Mouse (Mus musculus) hindbrain, embryonic 14.5 days (tissue): ENCODE data around the gene Zcchc7. TPM values are rescaled to one million over a fixed set of nuclear protein-coding genes. Genes with fewer than 3 reads are reported as not detected.

ENCODE experiments used
- ATAC-seq: fragments of 200-750 bp; cut with Nextera tagmentation; 2 replicates; pipeline ENCODE4 v1.8.0; 2017; ENCODE audit warnings: moderate number of reproducible peaks, mild to moderate bottlenecking, moderate TSS enrichment, moderate library complexity; ENCODE audit not compliant: low FRiP score
- DNase-seq: peaks from one replicate; pipeline ENCODE4 v3.0.0-alpha.2; 2015; ENCODE audit warnings: low spot score
- H3K27ac ChIP-seq: fragments of 300-500 bp; sonication (generic); 2 replicates; pipeline ENCODE4 v1.5.1; 2014; ENCODE audit warnings: mild to moderate bottlenecking, moderate library complexity
- H3K27me3 ChIP-seq: fragments of 300-500 bp; sonication (generic); 2 replicates; pipeline ENCODE4 v1.6.1; 2014; ENCODE audit warnings: mild to moderate bottlenecking, low read length, mixed read lengths; ENCODE audit not compliant: control insufficient read depth, insufficient read depth
- H3K36me3 ChIP-seq: fragments of 300-500 bp; sonication (generic); replicated peaks from 2 replicates; pipeline ENCODE4 v1.6.1; 2014; ENCODE audit not compliant: control insufficient read depth, insufficient read depth
- H3K4me1 ChIP-seq: fragments of 300-500 bp; sonication (generic); replicated peaks from 2 replicates; pipeline ENCODE4 v1.6.1; 2014; ENCODE audit warnings: antibody characterized with exemption, low read length, mixed read lengths; ENCODE audit not compliant: control insufficient read depth, insufficient read depth
- H3K4me2 ChIP-seq: fragments of 300-500 bp; sonication (generic); replicated peaks from 2 replicates; pipeline ENCODE4 v1.6.1; 2014; ENCODE audit warnings: mild to moderate bottlenecking, moderate library complexity
- H3K4me3 ChIP-seq: fragments of 300-500 bp; sonication (generic); replicated peaks from 2 replicates; pipeline ENCODE4 v1.5.1; 2014; ENCODE audit warnings: mild to moderate bottlenecking, low read length
- H3K9ac ChIP-seq: fragments of 300-500 bp; sonication (generic); 2 replicates; pipeline ENCODE4 v1.6.1; 2014
- H3K9me3 ChIP-seq: fragments of 300-500 bp; sonication (generic); 2 replicates; pipeline ENCODE4 v1.6.1; 2016; ENCODE audit warnings: low read length; ENCODE audit not compliant: control insufficient read depth
- WGBS: fragments of 180-500 bp; shearing (Covaris S2); extraction: QIAGEN DNeasy Blood & Tissue Kit; methylation state at CpG from one replicate; pipeline ENCODE4 v1.1.7; 2014; 5-methylcytosine and 5-hydroxymethylcytosine counted together
- microRNA-seq: library from miRNA; unstranded; fragments of <30 nt; microRNA quantifications from one replicate; pipeline ENCODE4, GENCODE M21; 2016
- polyA plus RNA-seq: library from polyadenylated mRNA; unstranded; fragments of >200 nt; fragmentation: Nextera tagmentation; extraction: Ambion mirVana; gene quantifications from 2 replicates; pipeline ENCODE4 v1.2.1, GENCODE M21; 2014

Gene Zcchc7
- polyA plus RNA-seq, 1 experiment from 2014 or later = 38.5 TPM

DNA sequence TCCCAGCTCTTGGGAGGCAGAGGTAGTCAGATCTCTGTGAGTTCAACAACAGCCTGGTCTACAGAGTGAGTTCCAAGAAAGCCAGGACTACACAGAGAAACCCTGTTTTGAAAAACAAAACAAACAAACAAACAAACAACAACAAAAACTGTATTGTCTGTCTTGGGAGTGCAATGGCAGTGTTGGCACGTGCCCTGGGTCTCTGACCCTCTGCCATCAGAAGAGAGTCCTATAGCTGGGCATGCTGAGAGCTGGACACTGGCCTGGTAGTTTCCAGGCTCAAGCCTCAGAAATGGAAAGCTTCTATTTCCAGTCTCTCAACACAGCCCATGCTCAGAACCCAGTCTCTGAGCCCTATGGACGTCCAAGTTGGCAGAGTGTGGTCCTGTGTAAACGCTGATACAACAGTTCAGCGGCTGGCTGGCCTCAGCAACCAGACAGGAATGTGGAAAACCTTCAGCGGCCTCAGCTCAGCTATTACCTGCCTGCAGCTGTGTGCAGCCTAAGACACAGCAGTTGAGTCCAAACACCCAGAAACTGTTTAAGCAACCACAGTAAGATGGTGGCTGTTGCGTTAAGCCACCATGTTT lies 220.4 kb downstream of the Zcchc7 start:
- ATAC-seq (no peak), DNase-seq (no peak)
- Histone ChIP-seq H3K4me2 (no peak overlapping the region), H3K27ac (no peak overlapping the region), H3K9ac (no peak overlapping the region), H3K4me1 (0 out of 2 replicates have a peak, but pooled peaks cover 15% of the 10 kb centered on the region), H3K27me3 (no peaks in the 10 kb centered on the region), H3K9me3 (no peaks in the 10 kb centered on the region), H3K36me3 (no peaks in the 10 kb centered on the region), H3K4me3 (no peak overlapping the region)
- WGBS = 77% methylated on average over 6 of the region's 6 CpGs

DNA sequence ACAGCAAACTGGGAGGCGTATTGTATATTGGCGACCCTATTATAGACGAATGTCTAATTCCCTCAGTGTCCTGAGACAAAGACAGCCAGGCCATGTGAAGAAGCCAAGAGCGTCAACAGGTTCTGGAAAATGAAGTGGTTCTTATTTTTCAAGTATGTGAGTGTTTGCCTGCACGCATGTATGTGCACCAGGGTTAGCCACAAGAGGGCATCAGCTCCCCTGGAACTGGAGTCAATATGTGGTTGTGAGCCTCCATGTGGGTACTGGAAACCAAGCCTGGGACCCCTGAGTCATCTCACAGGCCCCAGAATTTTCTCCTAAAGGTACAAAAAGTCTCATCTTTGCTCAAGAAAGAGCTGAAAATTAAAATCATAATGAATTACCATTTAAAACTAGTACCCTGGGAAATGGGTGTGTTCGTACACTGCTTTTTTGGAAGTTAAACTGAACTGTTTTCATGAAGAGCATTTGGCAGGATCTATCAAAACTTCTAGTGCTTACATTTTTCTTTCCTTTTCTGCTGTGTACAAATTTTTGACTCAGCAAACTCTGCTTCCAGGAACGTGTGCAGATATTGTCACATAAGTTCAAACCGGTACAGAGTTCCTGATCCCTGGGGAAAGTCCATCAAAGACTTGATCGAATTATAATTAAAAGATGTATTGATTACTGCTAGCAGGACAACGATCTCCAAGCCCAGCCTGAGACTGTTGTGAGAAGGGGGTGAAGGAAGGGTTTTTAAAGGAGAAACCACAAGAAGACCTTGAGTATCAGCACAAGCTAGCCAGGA lies 221.4 kb downstream of the Zcchc7 start:
- ATAC-seq (no peak), DNase-seq (no peak)
- no peak overlapping the region for H3K4me3 ChIP-seq
- no peaks in the 10 kb centered on the region for H3K27me3 ChIP-seq
- no peak overlapping the region for H3K9ac ChIP-seq
- H3K9me3 ChIP-seq = no peaks in the 10 kb centered on the region
- 89% methylated on average over 10 of the region's 10 CpGs for WGBS
- no peak overlapping the region for H3K4me2 ChIP-seq
- H3K36me3 ChIP-seq = no peaks in the 10 kb centered on the region
- H3K27ac ChIP-seq = no peak overlapping the region
- peaks cover 23% of the 10 kb centered on the region for H3K4me1 ChIP-seq

DNA sequence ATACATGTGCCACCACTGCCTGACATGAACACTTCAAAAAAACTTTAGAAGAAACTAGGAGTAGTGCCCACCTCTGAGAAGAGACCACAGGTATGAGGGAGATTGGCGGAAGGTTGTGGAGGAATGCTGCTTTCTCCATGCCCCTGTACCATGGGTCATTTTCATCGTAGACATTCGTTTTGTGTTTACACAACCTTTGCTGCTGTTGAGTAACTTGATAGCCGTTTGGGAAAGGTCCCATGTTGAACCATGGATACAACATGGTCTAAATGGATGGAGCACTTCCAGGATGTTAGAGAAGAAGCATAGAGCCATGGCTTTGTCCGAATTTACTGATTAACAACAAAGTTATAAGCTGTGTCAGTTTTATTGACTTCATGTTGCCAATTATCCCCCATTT lies 222.5 kb downstream of the Zcchc7 start:
- WGBS = 85% methylated on average over 5 of the region's 5 CpGs
- no peak for ATAC-seq
- Histone ChIP-seq H3K4me1 (peaks cover 23% of the 10 kb centered on the region), H3K9me3 (no peaks in the 10 kb centered on the region), H3K9ac (no peak overlapping the region), H3K27ac (no peak overlapping the region), H3K27me3 (no peaks in the 10 kb centered on the region), H3K4me2 (no peak overlapping the region), H3K36me3 (no peaks in the 10 kb centered on the region), H3K4me3 (no peak overlapping the region)
- no peak for DNase-seq

DNA sequence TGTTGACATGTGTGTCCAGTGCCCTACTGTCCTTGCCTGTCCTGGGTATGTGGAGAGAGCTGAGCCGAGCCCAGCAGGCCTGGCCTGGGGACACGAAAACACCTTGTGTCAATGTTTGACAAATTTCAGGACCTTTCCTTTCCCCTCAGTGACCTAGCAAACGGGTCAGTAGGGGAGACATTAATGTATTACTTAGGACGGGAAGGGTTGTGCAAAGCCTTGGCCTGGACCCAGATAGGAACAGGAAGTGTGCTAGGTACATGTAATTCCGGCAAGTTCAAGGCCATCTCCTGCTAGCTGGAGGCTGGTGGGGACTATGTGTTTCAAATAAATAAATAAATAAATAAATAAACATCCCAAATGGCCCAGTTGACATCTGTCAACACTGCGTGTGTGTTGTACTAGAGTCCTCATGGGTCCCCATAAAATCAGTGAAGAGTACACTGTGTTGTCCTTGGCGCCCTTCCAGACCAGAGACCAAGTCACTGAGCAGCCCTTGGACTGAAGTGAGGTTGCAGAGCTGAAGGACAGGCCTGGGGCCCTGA lies 224.2 kb downstream of the Zcchc7 start:
- no peaks in the 10 kb centered on the region for H3K36me3 ChIP-seq
- DNase-seq (no peak), ATAC-seq (no peak)
- no peaks in the 10 kb centered on the region for H3K27me3 ChIP-seq
- no peak overlapping the region for H3K27ac ChIP-seq
- H3K9ac ChIP-seq = no peak overlapping the region
- H3K4me3 ChIP-seq = no peak overlapping the region
- no peak overlapping the region for H3K4me2 ChIP-seq
- 75% methylated on average over 7 of the region's 7 CpGs for WGBS
- H3K9me3 ChIP-seq = no peaks in the 10 kb centered on the region
- H3K4me1 ChIP-seq = peaks cover 16% of the 10 kb centered on the region

DNA sequence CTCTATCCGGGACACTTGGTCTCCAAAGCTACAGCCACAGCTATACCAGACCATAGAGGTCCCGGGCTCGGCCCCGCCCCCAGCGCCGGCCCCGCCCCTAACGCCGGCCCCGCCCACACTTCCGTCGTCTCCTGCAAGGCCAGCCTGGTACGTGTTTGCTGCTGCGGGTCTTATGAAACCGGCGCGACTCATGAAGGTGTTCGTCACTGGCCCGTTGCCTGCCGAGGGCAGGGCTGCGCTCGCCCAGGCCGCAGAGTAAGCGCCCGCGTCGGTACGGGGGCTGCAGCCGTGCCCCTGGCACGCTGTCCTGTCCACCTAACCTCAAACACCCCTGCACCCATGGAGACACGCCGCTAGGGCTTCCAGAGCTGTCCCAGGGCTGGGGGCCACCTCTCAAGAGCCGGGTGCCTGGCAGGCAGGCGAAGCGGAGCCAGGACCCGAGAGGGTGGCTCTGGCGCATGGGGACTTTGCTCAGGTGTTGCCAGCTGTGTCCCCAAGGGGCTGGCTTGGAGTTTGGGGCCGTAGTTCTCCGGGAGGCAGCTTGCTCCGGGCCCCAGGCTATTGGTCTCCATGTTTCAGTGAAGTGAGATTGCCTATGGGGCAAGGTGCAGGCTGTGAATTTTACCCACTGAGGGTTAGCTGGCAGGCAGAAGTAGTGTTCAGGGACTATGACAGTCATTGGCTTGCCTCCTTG lies 225.8 kb downstream of the Zcchc7 start, which contains the start of gene Grhpr:
Gene Grhpr, plus strand, starts transcription at position 116 of the 694 bp plus-strand sequence.
- H3K27me3 ChIP-seq = no peaks in the 10 kb centered on the region
- WGBS = under 1% methylated on average over 40 of the region's 40 CpGs

More for the DNA sequence above, 225.8 kb downstream of the Zcchc7 start, which contains the start of gene Grhpr:
- Histone ChIP-seq H3K4me3 (peak within 1 kb of the TSS; percentile 55), H3K9ac (peak within 1 kb of the TSS; percentile 80), H3K36me3 (no peaks in the 10 kb centered on the region), H3K4me2 (peak within 1 kb of the TSS; percentile 93), H3K4me1 (peaks cover 16% of the 10 kb centered on the region), H3K9me3 (no peaks in the 10 kb centered on the region), H3K27ac (peak within 1 kb of the TSS; percentile 47; the same call in 1 of the 2 replicates)
- ATAC-seq (peak; percentile 92), DNase-seq (peak; percentile 73)

Small RNA genes lying within 50 kb of the gene (microRNA-seq; reads per million reads assigned to microRNA genes)
- gene Gm22639 = not detected

Other genes with a start within 250 kb of the Zcchc7 start
- gene Pax5, start 45.4 kb upstream of the Zcchc7 start, polyA plus RNA-seq = 1.8 and 1.9 TPM in 2 replicates
- 27.0 and 28.5 TPM in 2 replicates for gene Grhpr, start 225.5 kb downstream of the Zcchc7 start, polyA plus RNA-seq